Mouse (Mus musculus): ENCODE measurements at regions not wholly inside any gene's neighbourhood (a gene's known extent, or its start where the extent isn't known, plus 50 kb on each side); places are given as distances from the start of the nearest gene placed in this dataset.

GRCm38 (mm10) chr10:125035631-125036030, 353.6 kb downstream of the Slc16a7 start:
- TF ChIP-seq POLR2A (IDR thresholded peaks at IDR 0.05; ENCODE audit: extremely low read depth, insufficient read depth, low read length) (no peak), CTCF (IDR thresholded peaks at IDR 0.05; ENCODE audit: extremely low read depth, insufficient read depth, low read length) (no peak)

All from cortical plate, adult 2 months (tissue).